Mouse (Mus musculus): Measurements from ENCODE around the gene Fhod1. TPM values are rescaled to one million over a fixed set of nuclear protein-coding genes. Genes with fewer than 3 reads are reported as not detected.

The Fhod1 gene
- polyA plus RNA-seq, 1 experiment from 2014 or later = 2.2 TPM

- no peak for DNase-seq (ENCODE audit: low spot score)
- Histone ChIP-seq H3K9ac (ENCODE audit: low read length) (no peak overlapping the region), H3K27ac (ENCODE audit: low read depth, low read length) (no peak overlapping the region), H3K4me3 (ENCODE audit: low read depth, low read length) (no peak overlapping the region), H3K4me1 (replicated peaks; ENCODE audit: control insufficient read depth, insufficient read depth, low read length) (0 out of 2 replicates have a peak, but pooled peaks cover 2% of the 10 kb centered on the region), H3K36me3 (ENCODE audit: control insufficient read depth, insufficient read depth, low read length) (no peaks in the 10 kb centered on the region; the same call in 1 of the 2 replicates), H3K4me2 (ENCODE audit: low read depth, low read length, severe bottlenecking) (no peak overlapping the region), H3K27me3 (ENCODE audit: control insufficient read depth, insufficient read depth, low read length) (peaks cover 32% of the 10 kb centered on the region), H3K9me3 (ENCODE audit: control insufficient read depth, low read length) (no peaks in the 10 kb centered on the region)
- no peak for ATAC-seq (replicated peaks; ENCODE audit: low FRiP score)
- WGBS = 93% methylated on average over 4 of the region's 4 CpGs
These were observed 65.5 kb downstream of the Fhod1 start for GRCm38 (mm10) chr8:105282239-105282638.

- Histone ChIP-seq H3K27ac (ENCODE audit: low read depth, low read length) (no peak overlapping the region), H3K4me1 (replicated peaks; ENCODE audit: control insufficient read depth, insufficient read depth, low read length) (0 out of 2 replicates have a peak, but pooled peaks cover 2% of the 10 kb centered on the region), H3K27me3 (ENCODE audit: control insufficient read depth, insufficient read depth, low read length) (peaks cover 36% of the 10 kb centered on the region), H3K4me3 (ENCODE audit: low read depth, low read length) (no peak overlapping the region), H3K36me3 (ENCODE audit: control insufficient read depth, insufficient read depth, low read length) (no peaks in the 10 kb centered on the region; the same call in 1 of the 2 replicates), H3K9me3 (ENCODE audit: control insufficient read depth, low read length) (no peaks in the 10 kb centered on the region), H3K4me2 (ENCODE audit: low read depth, low read length, severe bottlenecking) (no peak overlapping the region), H3K9ac (ENCODE audit: low read length) (no peak overlapping the region)
- peak; percentile 47 for DNase-seq (ENCODE audit: low spot score)
- no peak for ATAC-seq (replicated peaks; ENCODE audit: low FRiP score)
- 90% methylated on average over 12 of the region's 12 CpGs for WGBS
These were observed 65.9 kb downstream of the Fhod1 start for GRCm38 (mm10) chr8:105281821-105282220.

- WGBS = 71% methylated on average over 3 of the region's 3 CpGs
- Histone ChIP-seq H3K4me1 (replicated peaks; ENCODE audit: control insufficient read depth, insufficient read depth, low read length) (peaks cover 4% of the 10 kb centered on the region; the same call in 1 of the 2 replicates), H3K27ac (ENCODE audit: low read depth, low read length) (no peak overlapping the region), H3K4me3 (ENCODE audit: low read depth, low read length) (no peak overlapping the region), H3K9ac (ENCODE audit: low read length) (no peak overlapping the region), H3K27me3 (ENCODE audit: control insufficient read depth, insufficient read depth, low read length) (peaks cover 48% of the 10 kb centered on the region), H3K9me3 (ENCODE audit: control insufficient read depth, low read length) (no peaks in the 10 kb centered on the region), H3K4me2 (ENCODE audit: low read depth, low read length, severe bottlenecking) (no peak overlapping the region), H3K36me3 (ENCODE audit: control insufficient read depth, insufficient read depth, low read length) (no peaks in the 10 kb centered on the region; the same call in 1 of the 2 replicates)
- DNase-seq (ENCODE audit: low spot score) (peak; percentile 49), ATAC-seq (replicated peaks; ENCODE audit: low FRiP score) (no peak)
These were observed 67.2 kb downstream of the Fhod1 start for GRCm38 (mm10) chr8:105280567-105280966.

MicroRNAs within 50 kb of the gene (microRNA counts, 519-probe panel; counts per million panel counts)
- 2,995 counts per million, percentile 9 among the panel's probes with 10 or more counts for microRNA mmu-miR-328

Small RNA genes lying within 50 kb of the gene (microRNA-seq; reads per million reads assigned to microRNA genes)
- gene Gm27320 (ENCODE audit: insufficient number of aligned reads) = not detected
- 244 reads per million, percentile 48 among the genes with 10 or more reads in this experiment for gene Mir328 (ENCODE audit: insufficient number of aligned reads)

Other genes starting within 250 kb of the Fhod1 start
- not detected in 2 replicates for gene Ces4a, start 216.2 kb downstream of the Fhod1 start, polyA plus RNA-seq (2014; fragmentation: Nextera tagmentation; extraction: Ambion mirVana)
- gene Cbfb, start 177.3 kb downstream of the Fhod1 start, polyA plus RNA-seq (2014; fragmentation: Nextera tagmentation; extraction: Ambion mirVana) = 63.3 and 67.9 TPM in 2 replicates
- 26.3 and 29.7 TPM in 2 replicates for gene D230025D16Rik, start 122.8 kb downstream of the Fhod1 start, polyA plus RNA-seq (2014; fragmentation: Nextera tagmentation; extraction: Ambion mirVana)
- gene B3gnt9, start 92.8 kb downstream of the Fhod1 start, polyA plus RNA-seq (2014; fragmentation: Nextera tagmentation; extraction: Ambion mirVana) = 2.9 and 4.3 TPM in 2 replicates
- gene Tradd, start 83.3 kb downstream of the Fhod1 start, polyA plus RNA-seq (2014; fragmentation: Nextera tagmentation; extraction: Ambion mirVana) = 12.0 and 12.5 TPM in 2 replicates
- gene Fbxl8, start 83.3 kb downstream of the Fhod1 start, polyA plus RNA-seq (2014; fragmentation: Nextera tagmentation; extraction: Ambion mirVana) = 0.53 and 0.69 TPM in 2 replicates
- not detected in 2 replicates for gene Hsf4, start 78.2 kb downstream of the Fhod1 start, polyA plus RNA-seq (2014; fragmentation: Nextera tagmentation; extraction: Ambion mirVana)
- 1.6 and 2.1 TPM in 2 replicates for gene Nol3, start 71.8 kb downstream of the Fhod1 start, polyA plus RNA-seq (2014; fragmentation: Nextera tagmentation; extraction: Ambion mirVana)
- gene 4931428F04Rik, start 58.1 kb downstream of the Fhod1 start, polyA plus RNA-seq (2014; fragmentation: Nextera tagmentation; extraction: Ambion mirVana) = 23.4 and 30.3 TPM in 2 replicates
- gene Exoc3l, start 51.9 kb downstream of the Fhod1 start, polyA plus RNA-seq (2014; fragmentation: Nextera tagmentation; extraction: Ambion mirVana) = 10.3 TPM in 2 replicates
- gene E2f4, start 50.3 kb downstream of the Fhod1 start, polyA plus RNA-seq (2014; fragmentation: Nextera tagmentation; extraction: Ambion mirVana) = 122 and 135 TPM in 2 replicates
- gene Elmo3, start 42.4 kb downstream of the Fhod1 start, polyA plus RNA-seq (2014; fragmentation: Nextera tagmentation; extraction: Ambion mirVana) = 2.4 and 2.6 TPM in 2 replicates
- 2.0 TPM in 2 replicates for gene Lrrc29, start 21.7 kb downstream of the Fhod1 start, polyA plus RNA-seq (2014; fragmentation: Nextera tagmentation; extraction: Ambion mirVana)
- gene Tmem208, start 21.6 kb downstream of the Fhod1 start, polyA plus RNA-seq (2014; fragmentation: Nextera tagmentation; extraction: Ambion mirVana) = 80.7 and 85.0 TPM in 2 replicates
- 5.8 and 7.7 TPM in 2 replicates for gene Slc9a5, start 890 bp upstream of the Fhod1 start, polyA plus RNA-seq (2014; fragmentation: Nextera tagmentation; extraction: Ambion mirVana)
- 1.3 and 1.5 TPM in 2 replicates for gene Plekhg4, start 25.3 kb upstream of the Fhod1 start, polyA plus RNA-seq (2014; fragmentation: Nextera tagmentation; extraction: Ambion mirVana)
- not detected in 2 replicates for gene Kctd19, start 65.5 kb upstream of the Fhod1 start, polyA plus RNA-seq (2014; fragmentation: Nextera tagmentation; extraction: Ambion mirVana)
- 1.2 and 1.4 TPM in 2 replicates for gene Lrrc36, start 65.6 kb upstream of the Fhod1 start, polyA plus RNA-seq (2014; fragmentation: Nextera tagmentation; extraction: Ambion mirVana)
- 36.1 and 37.7 TPM in 2 replicates for gene Tppp3, start 123.6 kb upstream of the Fhod1 start, polyA plus RNA-seq (2014; fragmentation: Nextera tagmentation; extraction: Ambion mirVana)
- 20.2 and 24.6 TPM in 2 replicates for gene Zdhhc1, start 148.9 kb upstream of the Fhod1 start, polyA plus RNA-seq (2014; fragmentation: Nextera tagmentation; extraction: Ambion mirVana)
- 13.5 and 13.6 TPM in 2 replicates for gene Hsd11b2, start 170.8 kb upstream of the Fhod1 start, polyA plus RNA-seq (2014; fragmentation: Nextera tagmentation; extraction: Ambion mirVana)
- 99.2 and 108 TPM in 2 replicates for gene Atp6v0d1, start 218.1 kb upstream of the Fhod1 start, polyA plus RNA-seq (2014; fragmentation: Nextera tagmentation; extraction: Ambion mirVana)